Mouse (Mus musculus) brain, embryonic 14.5 days (tissue): ENCODE data around the gene Borcs5.

Experiments
- CTCF ChIP-seq: fragments of 200-500 bp; IDR thresholded peaks from 2 replicates; pipeline ENCODE4 v1.5.1; 2012; ENCODE audit warnings: inconsistent platforms, mild to moderate bottlenecking, moderate library complexity, borderline replicate concordance; ENCODE audit not compliant: insufficient read depth, insufficient read length; ENCODE audit errors: extremely low read depth
- POLR2A ChIP-seq: fragments of 200-500 bp; IDR thresholded peaks from 2 replicates; pipeline ENCODE4 v1.6.1; 2012; ENCODE audit warnings: mild to moderate bottlenecking, inconsistent platforms, borderline replicate concordance; ENCODE audit not compliant: poor library complexity, insufficient read depth, insufficient read length, severe bottlenecking; ENCODE audit errors: extremely low read depth

GRCm38 (mm10) chr6:134606540-134606939, 32.8 kb upstream of the Borcs5 start:
- no peak for TF ChIP-seq POLR2A
- no peak for TF ChIP-seq CTCF
